Mouse (Mus musculus): ENCODE data around the gene Hectd3.
A peak's percentile ranks its signal among the peaks of the same experiment; 100 is the strongest.

DNA sequence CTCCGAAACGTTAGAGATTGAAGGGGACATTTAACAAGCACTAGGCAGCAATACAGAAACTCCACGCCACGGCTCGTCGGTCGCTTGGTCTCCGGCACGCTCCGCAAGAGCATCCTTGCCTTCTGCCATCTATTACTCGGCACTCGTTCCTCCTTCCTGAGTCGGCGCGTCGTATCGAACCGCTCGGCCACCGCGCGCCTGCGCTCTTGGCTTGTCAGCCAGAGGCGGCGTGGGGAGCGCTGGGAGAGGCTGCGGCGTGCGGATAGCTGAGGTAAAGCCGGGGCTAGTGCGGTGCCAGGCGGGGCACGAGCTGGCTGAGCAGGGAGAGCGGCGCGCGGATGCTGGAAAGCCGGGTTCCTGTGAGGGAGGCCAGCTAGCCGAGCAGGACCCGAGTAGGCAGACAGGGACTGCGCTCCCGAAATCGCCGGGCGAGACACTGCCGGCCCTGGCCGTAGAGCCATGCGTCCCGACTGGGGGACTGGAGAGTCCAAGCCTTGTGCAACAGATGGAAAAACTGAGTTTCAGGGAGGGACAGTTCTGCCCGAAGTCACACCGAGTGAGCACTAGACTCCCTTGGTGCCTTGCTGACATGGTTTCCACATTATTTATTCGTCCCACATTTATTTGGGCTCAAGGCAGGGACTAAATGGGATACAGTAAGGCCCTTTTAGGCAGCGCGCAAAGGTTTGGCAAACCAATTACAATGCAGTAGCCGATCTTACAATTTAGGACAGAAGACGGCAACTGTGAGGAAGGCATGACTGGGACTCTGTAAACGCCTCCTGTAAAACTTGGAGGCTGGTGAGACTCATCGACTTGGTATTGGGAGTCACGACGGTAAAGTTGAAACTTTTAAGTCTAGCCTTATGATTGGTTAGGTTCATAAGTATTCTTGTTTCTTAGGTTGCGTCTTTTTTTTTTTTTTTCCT lies 24.4 kb downstream of the Hectd3 start, which contains the start of gene Eif2b3:
- TF ChIP-seq CTCF (IDR thresholded peaks at IDR 0.05; ENCODE audit: low read depth, low read length) (0 out of 2 replicates have a peak, but pooled peaks have one; percentile 5), POLR2A (IDR thresholded peaks at IDR 0.05; ENCODE audit: extremely low read depth, insufficient read depth, low read length) (peak; percentile 65; the same call in 1 of the 2 replicates)
